Mouse (Mus musculus): ENCODE results near the gene Kank1. TPM values are rescaled to one million over a fixed set of nuclear protein-coding genes. Genes with fewer than 3 reads are reported as not detected.

Kank1 gene
- polyA plus RNA-seq, 1 experiment from 2014 or later, result 8.8 TPM

DNA sequence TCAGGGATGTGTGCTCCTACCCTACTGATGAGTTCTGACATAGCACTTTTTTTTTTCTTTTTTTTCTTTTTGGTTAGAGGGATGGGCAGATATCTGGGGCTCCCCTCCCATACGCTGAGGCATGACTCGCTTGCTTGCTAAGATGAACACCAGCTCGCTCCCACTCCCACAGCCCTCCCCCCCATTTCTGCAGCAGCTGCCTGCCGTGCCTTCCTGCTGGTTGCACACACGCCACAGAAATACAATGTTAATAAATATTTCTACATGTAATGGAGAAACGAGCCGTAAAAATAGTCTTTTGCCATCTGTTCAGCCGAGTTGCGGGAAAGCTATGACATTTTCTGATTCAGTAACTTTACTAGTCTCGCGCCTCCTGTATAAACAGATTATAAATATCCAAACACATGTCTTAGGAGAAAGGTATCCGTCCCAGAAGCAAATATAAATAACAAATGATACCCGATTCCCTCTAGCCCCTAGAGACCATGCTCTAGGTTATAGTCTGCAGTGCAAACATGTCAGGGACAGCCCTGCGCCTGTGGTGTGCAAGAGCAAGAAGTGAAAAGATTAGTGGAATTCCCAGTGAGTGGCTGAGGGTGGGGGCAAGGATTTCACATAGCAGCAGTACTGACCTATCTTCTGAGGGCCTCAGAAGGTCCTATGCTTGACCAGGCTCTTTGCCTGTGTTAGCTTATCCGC is 114.6 kb downstream of the Kank1 start:
- no peak overlapping the region for H3K4me2 ChIP-seq

GRCm38 (mm10) chr19:25357094-25357493 is 120.3 kb downstream of the Kank1 start:
- no peak for ATAC-seq (ENCODE audit: low FRiP score)
- no peak overlapping the region for H3K4me3 ChIP-seq (replicated peaks)
- H3K9ac ChIP-seq, result no peak overlapping the region
- H3K27ac ChIP-seq, result no peak overlapping the region
- no peaks in the 10 kb centered on the region for H3K9me3 ChIP-seq
- no peak overlapping the region for H3K4me2 ChIP-seq
- WGBS, result 80% methylated on average over 11 of the region's 11 CpGs
- H3K36me3 ChIP-seq (replicated peaks), result no peaks in the 10 kb centered on the region
- no peaks in the 10 kb centered on the region for H3K27me3 ChIP-seq
- H3K4me1 ChIP-seq, result peaks cover 33% of the 10 kb centered on the region

More for the DNA sequence above, 114.6 kb downstream of the Kank1 start:
- Histone ChIP-seq H3K4me1 (peaks cover 3% of the 10 kb centered on the region; the same call in 1 of the 2 replicates), H3K27me3 (no peaks in the 10 kb centered on the region), H3K27ac (no peak overlapping the region), H3K4me3 (replicated peaks) (no peak overlapping the region), H3K9me3 (no peaks in the 10 kb centered on the region), H3K36me3 (replicated peaks) (no peaks in the 10 kb centered on the region), H3K9ac (no peak overlapping the region)
- ATAC-seq (ENCODE audit: low FRiP score), result 0 out of 2 replicates have a peak, but pooled peaks have one; percentile 30
- WGBS, result 77% methylated on average over 15 of the region's 15 CpGs

- peaks cover 36% of the 10 kb centered on the region for H3K4me1 ChIP-seq
- H3K27me3 ChIP-seq, result no peaks in the 10 kb centered on the region
- no peaks in the 10 kb centered on the region for H3K36me3 ChIP-seq (replicated peaks)
- H3K27ac ChIP-seq, result no peak overlapping the region
- 67% methylated on average over 8 of the region's 8 CpGs for WGBS
- no peak for ATAC-seq (ENCODE audit: low FRiP score)
- H3K4me2 ChIP-seq, result no peak overlapping the region
- H3K9me3 ChIP-seq, result no peaks in the 10 kb centered on the region
- no peak overlapping the region for H3K4me3 ChIP-seq (replicated peaks)
- H3K9ac ChIP-seq, result no peak overlapping the region
These were observed 121.8 kb downstream of the Kank1 start for GRCm38 (mm10) chr19:25358486-25359120.

DNA sequence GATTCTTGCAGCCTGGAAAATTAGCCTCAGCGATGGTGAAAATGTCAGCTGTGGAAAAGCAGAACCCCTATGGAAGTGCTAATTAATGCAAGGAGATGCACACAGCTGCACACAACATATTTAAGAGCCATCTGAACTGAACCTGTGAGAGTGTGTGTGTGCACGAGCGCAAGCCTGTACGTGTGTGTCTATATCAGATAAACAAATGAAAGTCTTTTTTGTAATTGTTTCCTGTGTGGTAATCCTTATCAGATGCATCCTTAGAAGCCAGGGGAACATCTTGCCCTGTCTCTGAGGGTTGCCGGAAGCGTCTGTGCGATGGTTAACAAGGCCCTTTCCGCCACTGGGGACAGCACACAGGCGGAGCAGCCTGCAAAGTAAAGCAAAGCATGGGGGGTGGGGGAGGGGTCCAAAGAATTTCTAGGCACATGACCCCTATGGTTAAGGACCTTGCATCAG is 123.8 kb downstream of the Kank1 start:
- peak; percentile 41; the same call in 1 of the 2 replicates for ATAC-seq (ENCODE audit: low FRiP score)
- Histone ChIP-seq H3K4me1 (peaks cover 36% of the 10 kb centered on the region), H3K4me3 (replicated peaks) (no peak overlapping the region), H3K36me3 (replicated peaks) (no peaks in the 10 kb centered on the region), H3K9me3 (no peaks in the 10 kb centered on the region), H3K9ac (no peak overlapping the region), H3K27me3 (no peaks in the 10 kb centered on the region), H3K4me2 (no peak overlapping the region), H3K27ac (peak overlapping the region; percentile 19; the same call in 1 of the 2 replicates)
- WGBS, result 49% methylated on average over 9 of the region's 9 CpGs

GRCm38 (mm10) chr19:25361956-25362355 is 125.2 kb downstream of the Kank1 start:
- Histone ChIP-seq H3K4me3 (replicated peaks) (no peak overlapping the region), H3K4me2 (no peak overlapping the region), H3K9me3 (no peaks in the 10 kb centered on the region), H3K27ac (no peak overlapping the region), H3K36me3 (replicated peaks) (no peaks in the 10 kb centered on the region), H3K9ac (no peak overlapping the region), H3K4me1 (peaks cover 41% of the 10 kb centered on the region), H3K27me3 (no peaks in the 10 kb centered on the region)
- WGBS, result 79% methylated on average over 7 of the region's 7 CpGs
- ATAC-seq (ENCODE audit: low FRiP score), result no peak

DNA sequence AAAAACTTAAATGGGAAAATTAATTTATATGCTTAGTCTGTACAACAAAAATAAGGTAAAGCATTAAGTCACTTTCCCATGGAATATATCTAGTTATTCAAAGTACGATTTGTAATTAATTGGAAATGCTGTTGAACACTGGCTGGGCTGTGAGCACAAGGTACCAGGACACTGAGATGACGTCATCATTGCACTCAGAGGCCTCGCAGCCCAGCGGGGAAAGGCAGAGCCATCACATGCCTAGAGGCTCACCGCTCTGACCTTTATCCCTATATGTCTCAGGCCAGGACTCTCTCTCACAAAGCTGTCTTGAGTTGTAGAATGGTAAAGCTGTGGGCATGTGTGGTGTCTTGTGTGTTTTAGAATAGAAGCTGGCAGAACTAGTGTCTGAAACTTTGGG is 128.9 kb downstream of the Kank1 start:
- 73% methylated on average over 5 of the region's 5 CpGs for WGBS
- no peak overlapping the region for H3K4me3 ChIP-seq (replicated peaks)
- H3K27me3 ChIP-seq, result no peaks in the 10 kb centered on the region
- no peak overlapping the region for H3K4me2 ChIP-seq
- no peaks in the 10 kb centered on the region for H3K9me3 ChIP-seq
- ATAC-seq (ENCODE audit: low FRiP score), result no peak
- no peak overlapping the region for H3K9ac ChIP-seq
- H3K36me3 ChIP-seq (replicated peaks), result no peaks in the 10 kb centered on the region
- peaks cover 20% of the 10 kb centered on the region for H3K4me1 ChIP-seq
- H3K27ac ChIP-seq, result no peak overlapping the region

GRCm38 (mm10) chr19:25366620-25367019 is 129.8 kb downstream of the Kank1 start:
- Histone ChIP-seq H3K4me3 (replicated peaks) (no peak overlapping the region), H3K4me1 (peaks cover 12% of the 10 kb centered on the region)
- no peak for ATAC-seq (ENCODE audit: low FRiP score)

GRCm38 (mm10) chr19:25370428-25370827 is 133.7 kb downstream of the Kank1 start:
- Histone ChIP-seq H3K9me3 (no peaks in the 10 kb centered on the region), H3K27ac (no peak overlapping the region), H3K9ac (no peak overlapping the region), H3K27me3 (no peaks in the 10 kb centered on the region), H3K4me3 (replicated peaks) (no peak overlapping the region), H3K36me3 (replicated peaks) (no peaks in the 10 kb centered on the region), H3K4me1 (peaks cover 16% of the 10 kb centered on the region), H3K4me2 (no peak overlapping the region)
- no peak for ATAC-seq (ENCODE audit: low FRiP score)
- 93% methylated on average over 9 of the region's 9 CpGs for WGBS

More at GRCm38 (mm10) chr19:25366620-25367019, 129.8 kb downstream of the Kank1 start:
- Histone ChIP-seq H3K9me3 (no peaks in the 10 kb centered on the region), H3K36me3 (replicated peaks) (no peaks in the 10 kb centered on the region), H3K9ac (no peak overlapping the region), H3K27ac (no peak overlapping the region), H3K4me2 (no peak overlapping the region), H3K27me3 (no peaks in the 10 kb centered on the region)
- 48% methylated on average over 12 of the region's 12 CpGs for WGBS

DNA sequence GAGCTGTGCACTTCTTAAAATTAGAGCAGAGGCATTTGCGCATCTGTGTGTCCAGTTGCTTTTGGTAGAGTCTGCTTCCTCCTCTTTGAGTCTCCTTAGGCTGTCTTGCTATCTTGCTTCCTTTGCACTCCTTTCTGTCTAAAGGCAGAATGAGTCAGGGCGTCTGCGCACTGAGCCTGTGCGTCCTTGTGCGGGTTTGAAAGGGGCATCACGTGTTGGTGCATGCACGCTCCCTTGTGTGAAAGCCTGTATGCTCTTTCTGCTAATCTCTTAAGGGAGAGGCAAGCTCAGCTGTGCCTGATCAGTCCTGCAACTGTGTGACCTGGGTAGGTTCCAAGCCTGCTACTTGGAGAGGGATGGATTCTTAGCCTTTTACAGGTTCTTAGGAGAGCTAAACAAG is 136.0 kb downstream of the Kank1 start:
- no peak overlapping the region for H3K4me2 ChIP-seq
- no peaks in the 10 kb centered on the region for H3K27me3 ChIP-seq
- no peaks in the 10 kb centered on the region for H3K36me3 ChIP-seq (replicated peaks)
- H3K4me1 ChIP-seq, result peaks cover 13% of the 10 kb centered on the region
- no peak overlapping the region for H3K9ac ChIP-seq
- WGBS, result 76% methylated on average over 7 of the region's 7 CpGs
- H3K9me3 ChIP-seq, result no peaks in the 10 kb centered on the region
- no peak for ATAC-seq (ENCODE audit: low FRiP score)
- no peak overlapping the region for H3K27ac ChIP-seq
- no peak overlapping the region for H3K4me3 ChIP-seq (replicated peaks)

- 65% methylated on average over 3 of the region's 3 CpGs for WGBS
- no peak for ATAC-seq (ENCODE audit: low FRiP score)
These were observed 136.8 kb downstream of the Kank1 start for GRCm38 (mm10) chr19:25373594-25373993.

DNA sequence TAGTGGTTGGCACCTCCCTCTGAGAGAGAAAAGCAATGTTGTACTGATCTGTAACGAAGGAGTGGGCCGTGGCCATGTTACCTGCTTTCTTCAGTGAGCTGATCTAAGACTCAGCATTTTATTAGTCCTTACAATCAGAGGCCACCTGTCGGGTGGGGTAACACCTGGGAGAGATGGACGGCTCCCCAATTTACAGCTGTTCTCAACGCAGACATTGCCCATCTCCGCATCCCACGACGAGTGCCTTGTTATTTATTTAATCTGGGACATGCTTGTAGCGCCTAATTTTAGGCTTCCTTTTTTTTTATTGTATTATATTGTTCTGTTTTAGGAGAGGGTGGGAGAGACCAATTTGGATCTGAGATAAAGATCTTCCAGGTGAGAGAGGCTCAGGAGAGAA is 137.4 kb downstream of the Kank1 start:
- no peak overlapping the region for H3K4me3 ChIP-seq (replicated peaks)
- no peaks in the 10 kb centered on the region for H3K36me3 ChIP-seq (replicated peaks)
- H3K9ac ChIP-seq, result no peak overlapping the region
- WGBS, result 75% methylated on average over 9 of the region's 9 CpGs
- no peak for ATAC-seq (ENCODE audit: low FRiP score)
- H3K4me2 ChIP-seq, result no peak overlapping the region
- no peak overlapping the region for H3K27ac ChIP-seq
- H3K4me1 ChIP-seq, result peaks cover 13% of the 10 kb centered on the region
- no peaks in the 10 kb centered on the region for H3K27me3 ChIP-seq
- H3K9me3 ChIP-seq, result no peaks in the 10 kb centered on the region

More at GRCm38 (mm10) chr19:25373594-25373993, 136.8 kb downstream of the Kank1 start:
- no peak overlapping the region for H3K4me3 ChIP-seq (replicated peaks)
- H3K27me3 ChIP-seq, result no peaks in the 10 kb centered on the region
- no peak overlapping the region for H3K9ac ChIP-seq
- H3K9me3 ChIP-seq, result no peaks in the 10 kb centered on the region
- no peak overlapping the region for H3K27ac ChIP-seq
- H3K4me2 ChIP-seq, result no peak overlapping the region
- no peaks in the 10 kb centered on the region for H3K36me3 ChIP-seq (replicated peaks)
- H3K4me1 ChIP-seq, result peaks cover 13% of the 10 kb centered on the region

DNA sequence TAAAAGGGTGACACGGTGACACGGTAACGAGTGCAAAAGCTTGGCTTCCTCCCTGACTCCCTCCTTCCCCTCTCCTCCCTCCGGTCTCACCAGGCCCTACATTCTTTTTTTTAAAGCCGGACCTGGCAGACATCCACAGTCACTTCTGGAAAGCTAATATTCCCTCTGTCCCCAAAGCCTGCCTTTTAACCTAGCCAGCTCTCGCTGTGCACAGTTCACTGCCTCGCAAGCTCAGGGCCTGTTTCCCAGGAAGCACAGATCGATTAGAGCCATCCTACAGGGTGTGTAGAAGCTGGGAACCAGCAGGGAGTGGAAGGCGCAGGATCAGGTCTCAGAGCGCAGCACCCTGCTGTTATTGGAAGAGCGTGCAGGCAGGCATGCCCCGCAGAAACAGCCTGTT is 138.2 kb downstream of the Kank1 start:
- WGBS, result 8% methylated on average over 12 of the region's 12 CpGs
- no peaks in the 10 kb centered on the region for H3K27me3 ChIP-seq
- H3K27ac ChIP-seq, result peak overlapping the region; percentile 59
- no peak overlapping the region for H3K9ac ChIP-seq
- peaks cover 13% of the 10 kb centered on the region for H3K4me1 ChIP-seq
- 0 out of 2 replicates have a peak, but pooled peaks have one; percentile 39 for ATAC-seq (ENCODE audit: low FRiP score)
- no peak overlapping the region for H3K4me3 ChIP-seq (replicated peaks)
- H3K4me2 ChIP-seq, result peak overlapping the region; percentile 31
- H3K9me3 ChIP-seq, result no peaks in the 10 kb centered on the region
- H3K36me3 ChIP-seq (replicated peaks), result no peaks in the 10 kb centered on the region

Data from forebrain, embryonic 12.5 days (tissue).